Mouse (Mus musculus) adrenal gland, adult 8-10 months (tissue): ENCODE results near the gene Col7a1. TPM values are rescaled to one million over a fixed set of nuclear protein-coding genes. Genes with fewer than 3 reads are reported as not detected.
A peak's percentile ranks its signal among the peaks of the same experiment; 100 is the strongest.

Source experiments
- DNase-seq: peaks from one replicate; pipeline ENCODE4 v3.0.0; 2022
- total RNA-seq, 4 experiments: library from RNA; stranded (reverse); gene quantifications; 2 replicates each; pipeline ENCODE4 v1.2.4; 2022

The Col7a1 gene
- total RNA-seq: 10 to 100 TPM in 1 of 4 experiments, 1 to 10 TPM in 3; 2.6 to 12.4 (median 6.9) TPM

DNA sequence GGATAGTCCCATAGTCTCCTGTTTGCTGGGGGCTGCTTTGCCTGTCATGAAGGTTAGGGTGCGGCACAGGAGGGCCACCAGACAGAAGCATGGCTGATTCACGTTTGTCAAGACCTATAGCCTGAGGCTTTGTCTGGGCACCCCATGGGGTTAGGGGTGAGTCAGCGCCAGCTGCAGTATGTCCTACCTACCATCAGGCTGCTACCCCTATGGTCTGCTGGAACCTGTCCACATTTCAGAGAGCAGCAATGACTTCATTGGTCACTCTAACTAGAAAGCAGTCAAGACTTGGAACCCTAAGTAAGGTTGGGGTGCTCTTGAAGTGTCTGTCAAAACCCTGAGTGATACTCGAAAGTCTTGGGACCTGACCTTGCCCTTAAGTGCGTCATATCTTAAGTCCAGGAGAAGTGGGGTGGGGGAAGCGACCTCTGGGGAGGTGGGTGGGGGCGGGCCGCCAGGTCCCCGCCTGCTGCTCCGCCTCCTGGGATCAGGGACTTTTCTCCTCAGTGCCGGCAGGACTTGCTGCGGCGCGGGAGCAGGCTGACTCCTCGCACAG, at the start of gene Col7a1:
Gene Col7a1, plus strand, starts transcription at position 506 of the 556 bp plus-strand sequence.
- DNase-seq: no peak

DNA sequence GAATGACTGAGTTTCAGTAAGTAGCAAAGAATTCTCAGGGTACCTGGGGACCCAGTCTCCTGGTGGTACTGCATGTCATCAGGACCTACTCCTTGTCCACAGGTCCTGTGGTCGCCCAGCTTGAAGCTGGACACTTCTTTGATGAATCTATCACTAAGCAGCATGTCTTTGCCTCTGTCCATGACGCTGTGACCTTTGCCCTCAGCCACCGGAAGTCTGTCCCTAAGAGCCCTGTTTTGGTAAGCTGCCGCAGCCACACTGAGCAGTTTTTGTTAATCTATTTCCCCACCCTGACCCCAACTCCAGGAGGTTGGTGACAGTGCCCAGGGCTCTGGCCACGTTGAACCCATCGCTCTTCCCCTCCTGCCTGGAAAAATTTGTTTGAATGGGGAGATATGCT, 41.1 kb upstream of the Col7a1 start:
- DNase-seq: no peak

DNA sequence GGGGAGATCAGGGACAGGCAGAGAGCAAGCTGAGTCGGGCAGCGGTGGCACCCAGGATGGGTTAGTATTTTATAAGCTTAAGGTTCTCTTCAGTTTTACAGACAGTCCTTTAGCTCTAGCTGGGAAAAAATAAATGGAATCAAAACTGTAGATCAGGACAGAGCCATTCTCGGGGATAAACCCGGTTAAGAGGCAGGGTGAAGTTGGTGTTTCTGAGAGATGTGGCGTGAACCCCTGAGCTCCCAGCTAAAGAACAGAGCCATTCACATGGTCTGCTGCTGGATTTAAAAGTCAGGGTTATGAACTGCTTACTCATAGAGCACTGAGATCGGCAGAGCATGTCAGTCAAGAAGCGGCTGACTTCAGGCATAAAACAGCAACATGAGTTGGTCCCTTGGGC, 40.2 kb upstream of the Col7a1 start:
- DNase-seq: no peak

DNA sequence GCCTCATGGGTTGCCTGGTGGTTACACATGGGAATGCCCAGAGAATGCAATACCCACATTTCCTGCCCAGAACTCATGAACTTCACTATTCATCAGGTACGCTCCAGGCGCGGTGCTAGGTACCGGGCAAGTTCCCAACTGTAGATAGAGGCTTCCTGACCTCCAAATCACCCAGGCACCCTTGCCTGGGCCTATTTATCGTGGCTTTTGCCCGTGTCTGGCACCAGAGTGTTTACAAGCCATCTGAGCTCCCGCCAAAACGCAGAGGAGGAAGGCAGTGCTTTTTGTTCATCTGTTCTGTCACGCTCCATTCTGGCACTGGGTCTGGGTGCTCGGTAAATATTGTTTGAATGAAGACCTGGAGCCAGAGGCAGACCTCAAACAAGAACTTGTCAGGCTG, 39.8 kb upstream of the Col7a1 start:
- DNase-seq: no peak

DNA sequence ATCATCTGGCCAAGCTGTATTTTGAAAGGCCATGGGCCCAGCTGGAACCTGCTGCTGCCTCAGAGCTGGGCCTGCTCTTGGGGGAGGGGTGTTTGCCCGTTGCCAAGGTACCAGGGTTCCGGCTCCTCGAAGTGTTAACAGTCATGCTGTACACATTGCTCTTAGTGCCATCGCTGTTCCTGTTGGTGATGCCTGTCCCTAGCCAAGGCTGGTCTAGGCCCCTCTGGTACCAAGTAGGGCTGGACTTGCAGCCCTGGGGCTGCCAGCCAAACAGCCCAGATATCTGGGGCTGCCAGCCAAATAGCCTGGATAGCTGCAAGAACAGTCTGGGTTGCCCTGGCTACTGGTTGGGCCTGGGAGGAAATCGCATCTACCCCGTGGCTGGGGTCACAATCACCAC, 38.9 kb upstream of the Col7a1 start, which contains the start of gene Tmem89:
Gene Tmem89, plus strand, starts transcription at position 129 of the 400 bp plus-strand sequence.
- DNase-seq: no peak

DNA sequence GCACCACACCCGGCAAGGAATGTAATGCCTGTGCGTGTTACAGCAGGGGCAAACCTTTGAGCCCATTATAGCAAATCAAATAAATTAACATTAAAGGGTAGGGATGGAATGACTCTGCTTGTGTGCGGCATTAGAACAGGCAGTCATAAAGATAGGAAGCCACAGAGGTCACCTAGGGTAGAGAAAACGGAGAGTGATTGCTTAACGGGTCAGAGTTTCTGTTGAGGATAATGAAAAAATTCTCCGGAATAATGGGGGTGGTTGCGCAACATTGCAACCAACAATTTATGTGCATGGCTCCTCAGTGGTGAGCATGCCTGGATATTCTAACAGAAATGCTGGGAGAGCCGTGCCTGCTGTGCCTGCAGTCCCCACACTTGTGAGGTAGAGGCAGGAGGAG, 27.5 kb upstream of the Col7a1 start:
- peak; percentile 33 for DNase-seq

DNA sequence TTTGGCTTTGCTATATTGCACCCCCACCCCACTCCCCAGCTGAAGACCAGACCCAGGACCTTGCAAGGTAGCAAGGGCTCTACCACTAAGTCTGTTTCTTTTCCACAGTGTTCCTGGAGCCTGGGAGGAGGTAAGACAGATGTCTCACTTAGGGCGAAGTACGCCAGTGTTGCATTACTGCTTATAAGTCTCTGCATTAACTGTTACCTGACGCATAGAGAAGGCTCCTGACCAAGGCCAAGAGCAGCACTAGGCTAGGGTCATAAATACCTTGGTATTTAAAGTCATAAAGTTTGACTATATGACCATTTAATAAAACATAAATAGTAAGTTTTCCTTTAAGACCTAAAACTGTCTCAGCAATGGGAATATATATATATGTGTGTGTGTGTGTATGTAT, 25.0 kb upstream of the Col7a1 start:
- no peak for DNase-seq

DNA sequence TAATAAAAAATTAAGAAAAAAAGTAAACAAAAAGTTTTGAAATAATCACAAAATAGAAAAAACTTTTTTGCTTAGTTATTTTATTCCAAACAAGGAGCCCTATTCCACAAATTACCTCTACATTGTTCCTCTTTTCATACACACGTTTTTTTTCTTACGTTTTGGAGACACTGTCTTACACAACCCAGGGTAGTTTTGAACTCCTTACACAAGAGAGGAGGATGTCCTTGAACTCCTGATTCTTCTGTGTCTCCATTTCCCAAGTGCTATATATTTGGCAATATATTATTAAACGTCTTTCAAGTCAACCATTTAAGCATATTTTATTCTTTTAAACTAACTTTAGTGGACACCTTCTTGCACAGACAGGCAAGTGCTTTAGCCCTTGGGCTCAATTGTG, 17.4 kb upstream of the Col7a1 start:
- no peak for DNase-seq

DNA sequence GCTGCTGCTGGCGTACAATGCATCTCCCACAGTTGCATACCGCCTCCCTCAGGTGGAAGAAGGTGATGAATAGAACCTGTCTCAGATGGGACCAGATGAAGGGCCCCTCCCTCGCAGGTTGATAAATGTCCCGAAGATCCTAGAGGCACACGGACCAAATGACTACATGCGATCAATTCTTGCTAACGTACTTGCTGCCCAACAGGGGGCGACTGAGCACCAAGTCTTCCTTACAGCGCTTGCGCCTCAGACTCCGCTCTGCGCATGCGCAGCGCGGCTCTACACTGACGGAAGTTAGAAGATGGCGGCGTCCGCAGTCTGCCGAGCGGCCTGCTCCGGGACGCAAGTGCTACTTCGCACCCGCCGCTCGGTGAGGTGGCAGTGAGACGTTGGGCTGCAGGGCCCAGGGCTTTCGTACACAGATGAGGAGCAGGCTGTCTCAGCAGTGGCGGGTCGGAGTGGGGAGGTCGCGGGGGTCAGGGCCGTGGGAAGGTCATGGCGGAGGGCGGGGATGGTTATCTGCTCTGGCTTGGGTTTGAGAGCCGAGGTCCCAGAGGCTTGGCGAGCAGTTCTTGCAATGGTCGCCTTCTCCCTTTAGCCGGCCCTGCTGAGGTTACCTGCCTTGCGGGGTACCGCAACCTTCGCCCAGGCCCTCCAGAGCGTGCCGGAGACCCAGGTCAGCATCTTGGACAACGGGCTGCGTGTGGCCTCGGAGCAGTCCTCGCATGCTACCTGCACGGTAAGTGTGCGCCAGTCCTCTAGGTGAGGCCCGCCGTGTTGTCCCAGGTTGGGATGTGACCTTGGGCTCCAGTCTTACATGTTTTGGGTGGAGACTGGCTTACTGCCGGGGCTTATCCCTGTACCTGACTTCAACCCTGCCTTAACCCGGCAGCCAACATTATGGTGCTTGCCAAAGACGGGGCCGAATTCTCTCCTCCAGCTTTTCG, 16.7 kb upstream of the Col7a1 start, which contains the start of gene Uqcrc1:
Gene Uqcrc1, plus strand, starts transcription at position 216 of the 947 bp plus-strand sequence.
- peak; percentile 91 for DNase-seq

DNA sequence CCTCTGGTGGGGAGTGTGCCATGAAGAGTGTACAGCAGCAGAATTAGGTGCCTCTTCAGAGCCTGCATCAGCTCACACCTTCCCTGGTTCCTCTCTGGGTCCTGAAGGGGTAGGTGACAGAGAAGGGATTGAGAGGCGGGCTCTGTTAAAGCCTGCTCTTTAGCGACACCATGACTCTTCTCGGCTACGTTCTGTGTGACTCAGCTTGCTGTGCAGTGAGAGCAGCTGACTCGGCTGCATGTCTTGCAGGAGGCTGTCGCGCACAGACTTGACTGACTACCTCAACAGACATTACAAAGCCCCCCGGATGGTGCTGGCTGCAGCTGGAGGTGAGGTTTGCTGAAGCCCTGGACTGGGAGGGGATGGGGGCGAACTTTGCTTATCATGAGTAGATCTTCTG, 8.3 kb upstream of the Col7a1 start:
- no peak for DNase-seq

DNA sequence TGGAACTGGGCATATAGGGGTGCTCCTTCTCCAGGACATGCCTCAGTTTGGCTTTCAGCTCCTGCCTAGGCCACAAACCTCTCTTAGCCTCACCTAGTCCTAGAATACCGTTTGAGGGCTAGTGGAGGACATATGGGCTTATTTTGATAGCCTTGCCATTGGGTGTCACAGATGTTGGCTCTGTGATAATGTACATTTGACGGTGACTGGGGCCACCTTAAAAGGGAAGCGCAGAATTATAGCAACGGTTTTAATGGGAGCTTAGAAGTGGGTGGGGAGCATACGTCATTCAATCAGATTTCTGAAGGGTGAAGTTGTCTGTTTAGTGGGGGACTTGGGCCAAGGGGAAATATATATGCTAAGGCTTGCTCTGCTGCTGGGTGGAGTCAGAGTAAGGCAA, 7.8 kb upstream of the Col7a1 start:
- DNase-seq: no peak

DNA sequence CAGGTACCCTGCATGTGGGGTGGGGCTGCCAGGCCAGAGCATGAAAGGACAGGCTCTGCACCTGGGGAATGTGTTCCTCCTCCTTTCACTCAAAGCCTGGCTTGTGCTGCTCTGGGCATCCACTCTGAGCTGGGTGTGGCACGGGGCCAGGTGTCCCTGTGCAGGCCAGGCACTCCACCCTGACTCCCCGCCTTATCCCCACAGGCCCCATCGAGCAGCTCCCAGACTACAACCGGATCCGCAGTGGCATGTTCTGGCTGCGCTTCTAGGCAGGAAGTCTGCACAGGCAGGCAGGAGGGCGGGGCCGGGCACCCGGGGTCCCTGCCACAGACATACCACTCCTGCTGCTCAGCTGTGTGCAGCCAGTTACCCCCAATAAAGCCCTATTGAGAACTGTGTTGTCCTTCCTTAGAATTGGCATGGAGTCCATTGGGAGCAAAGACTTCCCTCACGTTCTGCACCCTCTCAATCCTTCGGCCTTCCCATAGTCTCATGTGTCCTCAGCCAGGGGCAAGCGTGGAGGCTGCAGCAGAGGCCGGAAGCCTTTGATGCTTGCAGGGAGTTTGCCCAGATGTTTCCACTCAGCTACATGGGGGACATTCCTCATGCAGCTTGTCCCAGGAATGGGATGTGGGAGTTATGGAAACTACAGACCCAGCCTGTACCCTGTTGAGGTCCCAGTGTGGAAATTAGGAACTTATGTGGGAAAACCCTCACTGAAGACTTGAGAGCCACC, 4.0 kb upstream of the Col7a1 start:
- no peak for DNase-seq

DNA sequence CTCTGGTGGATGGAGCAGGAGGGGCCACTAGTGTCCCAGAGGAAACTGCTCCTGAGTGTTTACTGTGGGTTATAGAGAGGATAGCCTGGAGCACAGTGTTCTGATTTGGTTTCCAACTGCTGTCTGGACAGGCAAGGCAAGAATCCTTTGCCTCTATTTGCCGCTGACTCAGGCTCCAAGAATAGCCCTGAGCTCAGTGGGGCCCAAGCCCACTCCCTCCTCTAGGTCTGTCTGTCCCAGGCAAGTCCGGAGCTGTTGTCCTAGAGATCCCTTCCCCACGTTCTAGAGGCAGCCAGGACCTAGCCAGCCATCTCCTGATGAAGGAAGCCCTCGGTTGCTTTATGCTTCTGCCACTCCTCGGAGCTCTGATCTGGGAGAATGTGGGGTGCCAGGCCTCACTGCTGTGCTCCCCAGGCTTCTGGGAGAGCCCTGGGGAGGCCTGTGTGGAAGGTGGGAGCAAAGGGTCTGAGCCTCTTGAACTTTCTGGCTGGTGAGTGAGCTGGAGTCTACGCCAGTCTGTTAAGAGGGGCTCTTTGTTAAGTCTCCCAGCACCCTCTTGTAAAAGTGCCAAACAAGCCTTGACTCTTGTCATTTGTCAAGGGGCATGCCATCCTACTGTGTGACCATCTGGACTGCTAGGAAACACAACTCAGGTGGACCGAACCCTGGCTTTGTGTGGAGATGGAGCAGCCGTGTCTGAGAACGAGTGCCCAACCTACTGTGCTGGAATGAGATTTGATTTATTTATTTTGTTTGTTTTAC, 3.2 kb upstream of the Col7a1 start:
- no peak for DNase-seq

DNA sequence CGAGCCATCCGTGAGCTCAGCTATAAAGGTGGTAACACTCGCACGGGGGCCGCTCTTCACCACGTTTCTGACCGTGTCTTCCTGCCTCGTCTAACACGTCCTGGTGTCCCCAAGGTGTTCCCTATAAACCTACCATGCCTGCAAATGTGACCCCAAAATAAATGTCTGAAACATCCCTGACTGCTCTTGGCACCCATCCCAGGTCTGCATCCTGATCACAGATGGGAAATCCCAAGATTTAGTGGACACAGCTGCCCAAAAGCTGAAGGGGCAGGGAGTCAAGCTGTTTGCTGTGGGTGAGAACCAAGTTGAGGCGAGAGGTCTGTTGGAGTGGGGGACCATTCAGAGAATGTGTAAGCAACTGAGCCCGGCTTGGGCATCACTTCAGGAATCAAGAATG, 1.9 kb downstream of the Col7a1 start:
- no peak for DNase-seq

DNA sequence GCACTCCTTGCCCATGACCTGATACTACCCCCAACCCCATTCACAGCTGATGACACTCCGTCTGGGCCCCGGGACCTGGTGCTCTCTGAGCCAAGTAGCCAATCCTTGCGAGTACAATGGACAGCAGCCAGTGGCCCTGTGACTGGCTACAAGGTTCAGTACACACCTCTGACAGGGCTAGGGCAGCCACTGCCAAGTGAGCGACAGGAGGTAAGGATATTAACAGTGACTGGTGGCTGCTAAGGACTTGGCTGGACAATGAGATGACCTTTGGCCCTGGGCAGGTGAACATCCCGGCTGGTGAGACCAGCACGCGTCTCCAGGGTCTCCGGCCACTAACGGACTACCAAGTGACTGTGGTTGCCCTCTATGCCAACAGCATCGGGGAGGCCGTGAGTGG, 2.5 kb downstream of the Col7a1 start:
- DNase-seq: no peak

DNA sequence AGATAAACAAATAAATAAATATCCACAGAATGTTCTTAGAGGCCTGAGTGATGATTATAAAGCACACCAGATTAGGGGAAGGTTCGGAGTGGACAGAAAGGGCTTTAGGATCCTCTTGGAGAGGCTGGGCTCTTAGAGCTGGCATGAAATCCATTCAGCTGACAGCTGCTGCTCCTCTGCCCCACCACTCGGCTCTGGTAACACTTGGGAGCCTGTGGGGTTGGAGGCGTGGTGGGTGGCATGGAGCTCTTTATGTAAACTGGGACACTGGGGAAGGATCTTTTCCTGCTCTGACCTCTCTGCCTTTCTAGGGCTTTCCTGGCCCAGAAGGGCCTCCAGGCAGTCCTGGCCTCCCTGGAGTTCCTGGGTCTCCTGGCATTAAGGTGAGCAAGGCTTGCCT, 10.2 kb downstream of the Col7a1 start:
- no peak for DNase-seq

DNA sequence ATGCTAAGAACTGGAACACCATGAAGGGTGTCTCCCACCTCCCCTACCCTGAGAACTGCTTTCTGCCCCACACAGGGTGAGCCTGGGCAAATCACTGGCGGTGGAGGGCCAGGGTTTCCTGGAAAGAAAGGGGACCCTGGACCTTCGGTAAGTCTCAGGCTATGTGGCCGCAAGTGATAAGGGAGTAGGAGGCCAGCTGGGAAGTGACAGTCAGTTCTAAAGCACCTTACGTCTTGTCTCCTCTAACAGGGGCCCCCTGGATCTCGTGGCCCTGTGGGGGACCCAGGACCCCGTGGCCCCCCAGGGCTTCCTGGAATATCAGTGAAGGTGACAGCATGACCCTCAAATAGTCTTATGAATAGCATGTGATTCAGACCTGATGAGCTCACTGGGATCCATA, 11.0 kb downstream of the Col7a1 start:
- DNase-seq: no peak

DNA sequence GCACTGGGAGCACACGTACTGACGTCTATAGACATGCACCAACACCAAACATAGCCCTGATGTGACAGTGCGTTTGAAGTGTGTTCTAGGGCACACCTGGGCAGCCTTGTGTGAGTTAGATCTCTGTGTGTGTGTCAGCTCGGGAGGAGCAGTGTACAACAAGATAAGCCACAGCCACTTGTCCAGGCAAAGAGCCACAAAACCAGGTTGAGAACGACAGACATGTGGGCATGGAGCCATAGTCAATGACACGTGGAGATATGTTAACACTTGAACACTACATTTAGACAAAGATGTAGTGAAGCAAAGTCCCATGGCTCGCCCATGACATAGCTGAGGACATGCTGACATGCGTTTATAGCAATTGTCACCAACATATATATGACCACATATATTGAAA, 17.2 kb downstream of the Col7a1 start:
- no peak for DNase-seq

DNA sequence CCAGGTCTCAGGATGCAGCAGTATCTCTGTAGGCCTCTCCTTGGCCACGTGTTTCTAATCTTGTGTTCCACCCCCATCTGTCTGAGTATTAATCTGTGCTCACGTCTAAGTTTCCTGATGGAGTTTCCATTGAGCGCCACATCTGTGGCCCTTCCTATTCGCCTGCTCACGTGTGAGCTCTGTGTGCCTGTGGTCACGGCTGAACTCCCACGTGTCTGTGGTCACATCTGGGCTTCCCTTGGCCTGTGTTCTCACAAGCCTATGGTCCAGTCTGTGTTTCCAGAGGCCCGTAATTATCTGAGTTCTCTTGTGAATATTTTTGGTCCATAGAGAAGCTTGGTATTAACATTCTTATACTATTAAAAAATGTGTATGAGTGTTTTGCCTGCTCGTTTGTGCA, 23.1 kb downstream of the Col7a1 start:
- DNase-seq: no peak

DNA sequence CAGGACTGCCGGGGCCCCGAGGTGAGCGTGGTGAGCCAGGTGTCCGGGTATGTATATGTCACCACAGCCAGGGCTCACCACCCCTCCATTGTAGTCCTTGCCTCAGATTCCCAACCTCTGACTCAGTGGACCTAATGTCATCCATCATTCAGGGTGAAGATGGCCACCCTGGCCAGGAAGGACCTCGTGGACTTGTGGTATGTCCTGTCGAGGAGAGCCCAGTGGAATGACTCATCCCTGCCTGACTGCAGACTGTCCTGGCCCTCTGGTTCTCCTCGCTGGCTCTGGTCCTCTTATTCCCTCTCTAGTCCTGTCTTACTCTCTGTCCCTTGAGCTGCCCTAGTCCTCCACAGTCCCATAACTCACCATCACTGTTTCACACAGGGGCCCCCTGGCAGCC, 24.6 kb downstream of the Col7a1 start:
- DNase-seq: no peak

DNA sequence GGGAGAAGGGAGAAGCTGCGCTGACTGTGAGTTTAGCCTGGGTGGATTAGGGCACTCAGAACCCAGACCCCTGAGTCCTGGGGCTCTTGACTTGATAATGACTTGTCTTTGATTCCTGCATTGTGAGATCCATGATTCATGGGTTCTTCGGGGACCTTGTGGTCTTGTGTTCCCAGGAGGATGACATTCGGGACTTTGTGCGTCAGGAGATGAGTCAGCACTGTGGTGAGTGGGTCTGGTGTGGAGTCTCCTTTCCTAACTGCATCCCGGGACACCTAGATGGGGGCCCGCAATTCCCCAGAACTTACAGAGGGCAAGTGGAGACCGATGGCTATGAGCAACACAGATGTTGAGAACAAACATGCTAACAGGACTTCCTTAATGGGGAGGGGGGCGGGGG, 29.1 kb downstream of the Col7a1 start:
- peak; percentile 75 for DNase-seq

DNA sequence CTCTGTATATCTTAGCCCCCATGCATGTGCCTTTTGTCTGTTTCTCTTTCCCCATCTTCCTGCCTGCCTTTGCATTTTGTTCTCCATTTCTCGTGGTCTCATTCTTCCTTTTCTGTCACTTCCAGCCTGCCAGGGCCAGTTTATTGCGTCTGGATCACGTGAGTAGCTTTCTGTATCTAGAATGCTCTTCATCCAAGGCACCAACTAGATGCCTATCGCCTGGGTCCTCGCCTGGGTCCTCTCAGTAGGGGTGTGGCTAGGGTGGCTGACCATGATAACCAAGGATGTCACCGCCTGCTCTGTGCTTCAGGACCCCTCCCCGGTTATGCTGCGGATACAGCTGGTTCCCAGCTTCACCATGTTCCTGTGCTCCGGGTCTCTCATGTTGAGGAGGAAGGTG, 29.8 kb downstream of the Col7a1 start:
- no peak for DNase-seq

DNA sequence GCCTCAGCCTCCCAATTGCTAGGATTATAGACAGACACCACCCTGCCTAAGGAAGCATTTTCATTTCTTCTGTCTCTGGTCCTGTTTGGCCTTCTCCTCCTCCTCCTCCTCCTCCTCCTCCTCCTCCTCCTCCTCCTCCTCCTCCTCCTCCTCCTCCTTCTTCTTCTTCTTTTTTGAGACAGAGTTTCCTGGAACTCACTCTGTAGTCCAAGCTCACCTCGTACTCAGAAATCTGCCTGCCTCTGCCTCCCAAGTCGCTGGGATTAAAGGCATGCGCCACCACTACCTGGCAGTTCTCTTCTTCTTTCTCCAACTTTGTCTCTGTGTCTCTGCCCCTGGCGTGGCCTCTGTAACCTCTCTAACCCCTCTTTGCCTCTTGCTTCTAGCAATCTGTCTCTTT, 32.3 kb downstream of the Col7a1 start, which contains the start of gene Ucn2:
Gene Ucn2, plus strand, starts transcription at position 301 of the 400 bp plus-strand sequence.
- DNase-seq: no peak
